Mouse (Mus musculus): ENCODE results near the gene Mbd3.

GRCm38 (mm10) chr10:80357994-80358639 lies 41.2 kb downstream of the Mbd3 start:
- TF ChIP-seq CTCF (IDR thresholded peaks at IDR 0.05; ENCODE audit: extremely low read depth, insufficient read length, insufficient replicate concordance, low read depth, low read length) (no peak), POLR2A (IDR thresholded peaks at IDR 0.05; ENCODE audit: low read depth, low read length) (no peak)
